Mouse (Mus musculus): ENCODE measurements around the gene Afmid. TPM values are rescaled to one million over a fixed set of nuclear protein-coding genes. Genes with fewer than 3 reads are reported as not detected.

Gene Afmid
- total and polyA plus RNA-seq, 2 experiments from 2014 or later, result 13.1 to 14.5 TPM

GRCm38 (mm10) chr11:117821868-117822267, 3.9 kb upstream of the Afmid start:
- DNase-seq (ENCODE audit: low spot score) (no peak), ATAC-seq (ENCODE audit: insufficient read depth, low read depth) (no peak)
- no peak overlapping the region for H3K9ac ChIP-seq (replicated peaks; ENCODE audit: low read depth, low read length)
- H3K4me2 ChIP-seq (ENCODE audit: low read depth, low read length), result no peak overlapping the region
- peaks cover 53% of the 10 kb centered on the region for H3K4me1 ChIP-seq (ENCODE audit: control insufficient read depth, insufficient read depth)
- TF ChIP-seq CTCF (IDR thresholded peaks at IDR 0.05; ENCODE audit: low read depth) (no peak), EP300 (IDR thresholded peaks at IDR 0.05; ENCODE audit: low read depth) (no peak)
- H3K27ac ChIP-seq (ENCODE audit: low read depth), result peak overlapping the region; percentile 79; the same call in 1 of the 2 replicates
- H3K4me3 ChIP-seq (ENCODE audit: low read depth, low read length), result no peak overlapping the region
- 92% methylated on average over 9 of the region's 9 CpGs for WGBS
- no peaks in the 10 kb centered on the region for H3K27me3 ChIP-seq (ENCODE audit: control insufficient read depth, insufficient read depth, low read length)
- no peaks in the 10 kb centered on the region for H3K9me3 ChIP-seq (replicated peaks; ENCODE audit: control insufficient read depth, low read length)
- peaks cover 35% of the 10 kb centered on the region for H3K36me3 ChIP-seq (replicated peaks; ENCODE audit: control insufficient read depth, insufficient read depth, low read length)

DNA sequence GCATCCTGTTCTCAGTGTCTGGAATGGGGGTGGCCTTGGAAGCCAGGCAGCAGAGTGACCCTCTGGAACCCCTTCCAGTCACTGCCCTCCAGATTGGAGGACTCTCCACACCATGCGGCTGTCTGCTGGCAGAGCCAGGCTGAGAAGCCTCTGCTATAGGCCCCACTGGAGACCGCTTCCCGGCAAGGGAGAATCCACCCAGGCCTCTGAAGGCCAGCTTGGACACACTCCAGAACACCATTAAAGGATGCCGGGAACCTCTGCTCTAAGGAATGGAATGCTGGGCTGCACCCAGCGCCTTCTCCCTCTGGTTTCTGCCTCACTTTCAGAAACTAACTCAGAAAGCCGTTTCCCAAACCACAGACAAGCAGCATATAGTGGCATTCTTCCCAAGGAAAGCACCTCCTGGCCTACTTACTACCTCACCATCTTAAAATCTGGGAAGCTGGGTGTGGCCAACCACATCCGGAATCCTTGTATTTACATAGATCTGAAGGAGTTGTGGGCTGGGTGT, 2.9 kb upstream of the Afmid start:
- Histone ChIP-seq H3K4me2 (ENCODE audit: low read depth, low read length) (peak overlapping the region; percentile 1; the same call in 1 of the 2 replicates), H3K4me3 (ENCODE audit: low read depth, low read length) (no peak overlapping the region), H3K27me3 (ENCODE audit: control insufficient read depth, insufficient read depth, low read length) (no peaks in the 10 kb centered on the region), H3K4me1 (ENCODE audit: control insufficient read depth, insufficient read depth) (peaks cover 60% of the 10 kb centered on the region), H3K9me3 (replicated peaks; ENCODE audit: control insufficient read depth, low read length) (no peaks in the 10 kb centered on the region), H3K36me3 (replicated peaks; ENCODE audit: control insufficient read depth, insufficient read depth, low read length) (peaks cover 27% of the 10 kb centered on the region), H3K9ac (replicated peaks; ENCODE audit: low read depth, low read length) (no peak overlapping the region; the same call in 1 of the 2 replicates), H3K27ac (ENCODE audit: low read depth) (peak overlapping the region; percentile 79)
- 16% methylated on average over 7 of the region's 7 CpGs for WGBS
- TF ChIP-seq CTCF (IDR thresholded peaks at IDR 0.05; ENCODE audit: low read depth) (no peak), EP300 (IDR thresholded peaks at IDR 0.05; ENCODE audit: low read depth) (no peak)
- DNase-seq (ENCODE audit: low spot score) (peak; percentile 53), ATAC-seq (ENCODE audit: insufficient read depth, low read depth) (no peak)

DNA sequence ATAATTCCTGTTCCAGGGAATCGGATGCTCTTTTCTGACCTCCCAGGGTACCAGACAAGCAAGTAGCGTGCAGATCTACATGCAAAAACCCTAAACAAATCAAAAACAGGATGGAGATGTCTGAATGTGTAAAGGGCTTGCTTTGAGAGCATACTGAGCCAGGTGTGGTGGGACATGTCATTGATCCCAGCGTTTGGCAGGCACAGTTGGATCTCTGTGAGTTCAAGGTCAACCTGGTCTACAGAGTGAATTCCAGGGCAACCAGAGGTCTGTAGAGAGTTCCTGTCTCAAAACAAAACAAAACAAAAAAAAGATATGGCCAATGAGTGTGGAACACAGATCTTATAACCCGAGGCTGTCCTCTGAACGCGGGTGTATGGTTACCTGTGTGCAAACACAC, 2.3 kb upstream of the Afmid start:
- no peak overlapping the region for H3K9ac ChIP-seq (replicated peaks; ENCODE audit: low read depth, low read length)
- 81% methylated on average over 6 of the region's 6 CpGs for WGBS
- no peak overlapping the region for H3K4me2 ChIP-seq (ENCODE audit: low read depth, low read length)
- H3K27me3 ChIP-seq (ENCODE audit: control insufficient read depth, insufficient read depth, low read length), result no peaks in the 10 kb centered on the region
- ATAC-seq (ENCODE audit: insufficient read depth, low read depth) (no peak), DNase-seq (ENCODE audit: low spot score) (no peak)
- H3K4me3 ChIP-seq (ENCODE audit: low read depth, low read length), result no peak overlapping the region
- peak overlapping the region; percentile 79 for H3K27ac ChIP-seq (ENCODE audit: low read depth)
- H3K36me3 ChIP-seq (replicated peaks; ENCODE audit: control insufficient read depth, insufficient read depth, low read length), result peaks cover 25% of the 10 kb centered on the region; the same call in 1 of the 2 replicates
- peaks cover 65% of the 10 kb centered on the region for H3K4me1 ChIP-seq (ENCODE audit: control insufficient read depth, insufficient read depth)
- TF ChIP-seq EP300 (IDR thresholded peaks at IDR 0.05; ENCODE audit: low read depth), result no peak
- TF ChIP-seq CTCF (IDR thresholded peaks at IDR 0.05; ENCODE audit: low read depth), result no peak
- H3K9me3 ChIP-seq (replicated peaks; ENCODE audit: control insufficient read depth, low read length), result no peaks in the 10 kb centered on the region

- H3K9ac ChIP-seq (replicated peaks; ENCODE audit: low read depth, low read length), result 0 out of 2 replicates have a peak overlapping the region, but pooled peaks have one; percentile 1
- H3K36me3 ChIP-seq (replicated peaks; ENCODE audit: control insufficient read depth, insufficient read depth, low read length), result peaks cover 24% of the 10 kb centered on the region; the same call in 1 of the 2 replicates
- H3K4me3 ChIP-seq (ENCODE audit: low read depth, low read length), result peak overlapping the region; percentile 48
- DNase-seq (ENCODE audit: low spot score), result peak; percentile 75
- 2% methylated on average over 23 of the region's 23 CpGs for WGBS
- peak overlapping the region; percentile 74 for H3K4me2 ChIP-seq (ENCODE audit: low read depth, low read length)
- TF ChIP-seq CTCF (IDR thresholded peaks at IDR 0.05; ENCODE audit: low read depth) (peak; percentile 94), EP300 (IDR thresholded peaks at IDR 0.05; ENCODE audit: low read depth) (peak; percentile 57; the same call in 1 of the 2 replicates)
- no peaks in the 10 kb centered on the region for H3K9me3 ChIP-seq (replicated peaks; ENCODE audit: control insufficient read depth, low read length)
- ATAC-seq (ENCODE audit: insufficient read depth, low read depth), result peak; percentile 69
- peaks cover 69% of the 10 kb centered on the region for H3K4me1 ChIP-seq (ENCODE audit: control insufficient read depth, insufficient read depth)
- H3K27ac ChIP-seq (ENCODE audit: low read depth), result peak overlapping the region; percentile 84
- H3K27me3 ChIP-seq (ENCODE audit: control insufficient read depth, insufficient read depth, low read length), result no peaks in the 10 kb centered on the region
Observed at GRCm38 (mm10) chr11:117824060-117824969, 1.4 kb upstream of the Afmid start.

DNA sequence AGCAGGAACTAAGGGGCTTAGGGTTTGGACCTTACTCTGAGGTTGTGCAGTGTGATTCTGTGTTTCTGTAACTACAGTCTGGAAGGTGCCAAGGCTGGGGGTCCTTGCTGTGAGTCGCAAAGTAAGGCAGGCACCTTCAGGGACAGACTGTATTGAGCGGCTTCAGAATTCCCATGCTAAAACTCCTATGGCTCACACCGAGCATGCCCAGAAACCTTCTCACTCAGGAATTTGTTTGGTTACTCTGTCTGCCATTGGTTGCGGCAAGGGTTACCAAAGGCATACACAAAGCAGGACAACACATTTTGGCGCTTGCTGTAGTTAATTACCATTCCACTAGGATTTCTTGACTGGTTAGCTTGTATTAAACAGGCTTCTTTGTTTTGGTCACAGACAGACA, 440 bp downstream of the Afmid start:
- Histone ChIP-seq H3K36me3 (replicated peaks; ENCODE audit: control insufficient read depth, insufficient read depth, low read length) (peaks cover 12% of the 10 kb centered on the region; the same call in 1 of the 2 replicates), H3K27ac (ENCODE audit: low read depth) (peak overlapping the region; percentile 84), H3K9ac (replicated peaks; ENCODE audit: low read depth, low read length) (peak overlapping the region; percentile 65), H3K4me2 (ENCODE audit: low read depth, low read length) (peak overlapping the region; percentile 74), H3K4me3 (ENCODE audit: low read depth, low read length) (peak overlapping the region; percentile 48), H3K4me1 (ENCODE audit: control insufficient read depth, insufficient read depth) (peaks cover 75% of the 10 kb centered on the region), H3K9me3 (replicated peaks; ENCODE audit: control insufficient read depth, low read length) (no peaks in the 10 kb centered on the region), H3K27me3 (ENCODE audit: control insufficient read depth, insufficient read depth, low read length) (no peaks in the 10 kb centered on the region)
- ATAC-seq (ENCODE audit: insufficient read depth, low read depth), result 0 out of 2 replicates have a peak, but pooled peaks have one; percentile 4
- TF ChIP-seq EP300 (IDR thresholded peaks at IDR 0.05; ENCODE audit: low read depth), result 0 out of 2 replicates have a peak, but pooled peaks have one; percentile 17
- no peak for TF ChIP-seq CTCF (IDR thresholded peaks at IDR 0.05; ENCODE audit: low read depth)
- no peak for DNase-seq (ENCODE audit: low spot score)
- WGBS, result 11% methylated on average over 5 of the region's 5 CpGs
